Mouse (Mus musculus): ENCODE results near the gene Per1. TPM values are rescaled to one million over a fixed set of nuclear protein-coding genes. Genes with fewer than 3 reads are reported as not detected.
A peak's percentile ranks its signal among the peaks of the same experiment; 100 is the strongest.

The Per1 gene
- 8.6 and 10.5 TPM in 2 replicates for polyA plus RNA-seq (2015; fragmentation: Nextera tagmentation; extraction: Ambion mirVana)

DNA sequence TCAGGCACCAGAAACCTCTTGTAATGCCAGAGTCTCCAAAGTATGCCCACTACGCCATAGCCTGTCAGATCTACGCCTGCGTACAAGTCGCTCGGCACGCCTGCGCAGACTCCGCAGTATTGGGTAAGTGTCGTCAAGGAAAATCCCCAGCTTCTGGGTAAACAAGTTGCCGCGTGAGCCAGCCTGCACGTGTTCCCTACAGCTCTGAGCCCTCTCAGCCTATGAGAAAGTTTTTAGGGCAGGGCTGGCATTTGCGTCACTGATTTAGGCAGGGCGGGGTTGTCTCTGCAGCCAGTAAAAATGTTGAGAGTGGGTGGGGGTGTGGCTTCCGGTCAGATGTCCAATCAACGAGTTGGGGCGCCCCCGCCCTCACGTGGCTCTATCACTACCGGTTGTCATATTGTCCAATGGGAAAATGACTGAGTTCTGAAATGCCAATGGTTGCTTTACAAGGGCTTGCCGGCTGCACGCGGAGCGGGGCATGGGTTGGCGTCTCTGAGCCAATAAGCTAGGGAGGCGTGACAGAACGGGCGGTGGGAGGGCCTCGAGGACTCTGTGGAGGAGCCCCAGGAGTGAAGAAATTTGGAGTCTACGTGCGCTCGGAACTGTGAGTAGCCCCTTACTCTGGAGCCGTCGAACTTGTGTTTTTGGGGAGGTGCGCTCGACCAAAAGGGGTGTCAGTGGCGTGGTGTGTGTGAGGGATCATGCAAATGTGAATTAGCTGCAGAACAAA lies at the start of gene Per1:
Gene Per1, plus strand, starts transcription at position 521 of the 733 bp plus-strand sequence.
- H3K4me2 ChIP-seq (replicated peaks), result peak within 1 kb of the TSS; percentile 93
- peak within 1 kb of the TSS; percentile 47 for H3K4me3 ChIP-seq (replicated peaks)
- H3K4me1 ChIP-seq (replicated peaks), result peaks cover 80% of the 10 kb centered on the region
- H3K27ac ChIP-seq, result peak within 1 kb of the TSS; percentile 78
- peaks cover 26% of the 10 kb centered on the region for H3K36me3 ChIP-seq
- H3K9me3 ChIP-seq, result no peaks in the 10 kb centered on the region
- ATAC-seq, result peak; percentile 93
- no peaks in the 10 kb centered on the region for H3K27me3 ChIP-seq
- H3K9ac ChIP-seq (replicated peaks), result peak within 1 kb of the TSS; percentile 61
- under 1% methylated on average over 37 of the region's 37 CpGs for WGBS

DNA sequence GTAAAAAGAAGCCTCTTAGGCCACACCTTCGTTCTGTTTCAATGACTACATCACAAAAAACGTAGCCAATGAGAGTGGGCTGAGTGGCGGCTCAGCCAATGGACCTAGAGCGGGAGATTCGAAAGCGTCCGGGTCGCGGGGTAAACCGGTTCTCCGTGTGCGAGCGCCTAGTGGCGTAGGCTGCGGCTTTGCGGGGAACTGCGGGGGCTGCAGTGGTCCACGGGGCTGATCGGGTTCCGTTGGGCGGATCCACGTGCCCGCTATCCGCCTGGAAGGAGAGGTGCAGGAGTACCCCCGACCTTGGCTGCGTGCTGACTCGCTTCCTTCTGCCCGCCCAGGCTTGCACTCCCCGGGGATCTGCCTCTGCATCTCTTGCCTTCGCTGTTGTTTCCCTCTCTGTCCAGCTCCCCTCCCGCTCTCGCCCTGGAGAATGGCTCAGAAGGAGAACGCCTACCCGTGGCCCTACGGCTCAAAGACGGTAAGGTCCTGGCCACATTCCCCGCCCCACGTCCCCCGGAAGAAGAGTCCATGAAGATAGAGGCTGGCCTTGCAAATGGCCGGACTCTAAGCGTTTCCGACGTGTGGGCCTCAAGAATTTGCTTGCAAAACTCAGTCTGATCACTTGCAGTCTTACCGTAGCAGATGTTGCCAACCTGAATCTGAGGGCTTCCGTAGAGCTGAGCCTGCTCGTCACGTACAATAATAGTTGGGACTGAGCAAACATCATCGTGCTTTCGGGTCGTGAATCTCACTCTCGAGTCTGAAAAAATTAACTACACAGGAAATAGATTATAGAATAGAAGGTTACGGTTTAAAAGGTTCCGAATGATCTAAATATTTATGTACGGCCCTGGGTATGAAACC lies 49.3 kb upstream of the Per1 start, which contains the start of gene Aurkb:
Gene Aurkb, plus strand, starts transcription at position 117 of the 864 bp plus-strand sequence.
- H3K9me3 ChIP-seq, result no peaks in the 10 kb centered on the region
- ATAC-seq, result peak; percentile 84
- H3K4me3 ChIP-seq (replicated peaks), result peak within 1 kb of the TSS; percentile 62
- no peaks in the 10 kb centered on the region for H3K27me3 ChIP-seq
- H3K27ac ChIP-seq, result peak within 1 kb of the TSS; percentile 61
- peak within 1 kb of the TSS; percentile 93 for H3K4me2 ChIP-seq (replicated peaks)
- under 1% methylated on average over 54 of the region's 54 CpGs for WGBS
- H3K9ac ChIP-seq (replicated peaks), result peak within 1 kb of the TSS; percentile 63
- H3K36me3 ChIP-seq, result peaks cover 18% of the 10 kb centered on the region
- peaks cover 31% of the 10 kb centered on the region for H3K4me1 ChIP-seq (replicated peaks)

DNA sequence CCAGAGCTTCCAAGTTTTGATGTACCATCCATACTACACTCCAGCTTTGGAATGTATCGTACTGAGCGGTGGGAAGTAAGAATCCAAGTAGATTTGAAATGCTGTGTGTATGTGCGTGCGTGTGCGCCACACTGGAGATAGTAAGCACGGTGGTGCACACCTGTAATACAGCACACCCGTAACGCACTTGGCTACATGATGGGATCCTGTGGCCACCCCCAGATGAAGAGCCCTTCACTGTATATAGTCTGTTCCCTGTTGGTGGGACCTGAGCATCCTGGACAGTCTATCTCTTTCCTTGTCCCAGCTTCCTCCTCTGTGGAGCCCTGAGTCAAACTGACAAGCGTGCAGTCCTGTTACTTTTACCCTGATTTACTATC lies 48.6 kb upstream of the Per1 start:
- no peak for ATAC-seq
- Histone ChIP-seq H3K4me3 (replicated peaks) (peak overlapping the region; percentile 62), H3K27ac (no peak overlapping the region), H3K9me3 (no peaks in the 10 kb centered on the region), H3K4me1 (replicated peaks) (peaks cover 31% of the 10 kb centered on the region), H3K4me2 (replicated peaks) (peak overlapping the region; percentile 93), H3K27me3 (no peaks in the 10 kb centered on the region), H3K9ac (replicated peaks) (peak overlapping the region; percentile 63), H3K36me3 (peaks cover 20% of the 10 kb centered on the region)
- WGBS, result 21% methylated on average over 9 of the region's 9 CpGs

GRCm38 (mm10) chr11:69047592-69047991 lies 47.4 kb upstream of the Per1 start:
- Histone ChIP-seq H3K9ac (replicated peaks) (no peak overlapping the region), H3K4me2 (replicated peaks) (peak overlapping the region; percentile 93), H3K27me3 (no peaks in the 10 kb centered on the region), H3K36me3 (peaks cover 20% of the 10 kb centered on the region), H3K4me3 (replicated peaks) (no peak overlapping the region), H3K4me1 (replicated peaks) (peaks cover 31% of the 10 kb centered on the region), H3K9me3 (no peaks in the 10 kb centered on the region), H3K27ac (no peak overlapping the region)
- no peak for ATAC-seq
- 93% methylated on average over 12 of the region's 12 CpGs for WGBS

GRCm38 (mm10) chr11:69048151-69048550 lies 46.9 kb upstream of the Per1 start:
- Histone ChIP-seq H3K9ac (replicated peaks) (no peak overlapping the region), H3K4me1 (replicated peaks) (peaks cover 31% of the 10 kb centered on the region), H3K27me3 (no peaks in the 10 kb centered on the region), H3K36me3 (peaks cover 20% of the 10 kb centered on the region), H3K9me3 (no peaks in the 10 kb centered on the region), H3K4me3 (replicated peaks) (no peak overlapping the region), H3K27ac (no peak overlapping the region), H3K4me2 (replicated peaks) (no peak overlapping the region)
- ATAC-seq, result no peak
- WGBS, result 93% methylated on average over 14 of the region's 14 CpGs

- Histone ChIP-seq H3K27me3 (no peaks in the 10 kb centered on the region), H3K9ac (replicated peaks) (no peak overlapping the region), H3K4me2 (replicated peaks) (no peak overlapping the region), H3K36me3 (peaks cover 20% of the 10 kb centered on the region), H3K9me3 (no peaks in the 10 kb centered on the region), H3K27ac (no peak overlapping the region), H3K4me1 (replicated peaks) (peaks cover 28% of the 10 kb centered on the region), H3K4me3 (replicated peaks) (no peak overlapping the region)
- ATAC-seq, result no peak
- WGBS, result 89% methylated on average over 8 of the region's 8 CpGs
Measured at GRCm38 (mm10) chr11:69050748-69051147, 44.3 kb upstream of the Per1 start.

GRCm38 (mm10) chr11:69051771-69052170 lies 43.2 kb upstream of the Per1 start:
- no peak for ATAC-seq
- WGBS, result 53% methylated on average over 4 of the region's 4 CpGs
- peaks cover 20% of the 10 kb centered on the region for H3K36me3 ChIP-seq

GRCm38 (mm10) chr11:69052824-69053421 lies 42.1 kb upstream of the Per1 start:
- WGBS, result 92% methylated on average over 2 of the region's 2 CpGs
- H3K4me2 ChIP-seq (replicated peaks), result no peak overlapping the region
- no peak for ATAC-seq

More at GRCm38 (mm10) chr11:69051771-69052170, 43.2 kb upstream of the Per1 start:
- no peaks in the 10 kb centered on the region for H3K27me3 ChIP-seq
- no peak overlapping the region for H3K4me3 ChIP-seq (replicated peaks)
- H3K4me2 ChIP-seq (replicated peaks), result no peak overlapping the region
- no peaks in the 10 kb centered on the region for H3K9me3 ChIP-seq
- H3K4me1 ChIP-seq (replicated peaks), result peaks cover 18% of the 10 kb centered on the region
- H3K27ac ChIP-seq, result no peak overlapping the region
- H3K9ac ChIP-seq (replicated peaks), result no peak overlapping the region

DNA sequence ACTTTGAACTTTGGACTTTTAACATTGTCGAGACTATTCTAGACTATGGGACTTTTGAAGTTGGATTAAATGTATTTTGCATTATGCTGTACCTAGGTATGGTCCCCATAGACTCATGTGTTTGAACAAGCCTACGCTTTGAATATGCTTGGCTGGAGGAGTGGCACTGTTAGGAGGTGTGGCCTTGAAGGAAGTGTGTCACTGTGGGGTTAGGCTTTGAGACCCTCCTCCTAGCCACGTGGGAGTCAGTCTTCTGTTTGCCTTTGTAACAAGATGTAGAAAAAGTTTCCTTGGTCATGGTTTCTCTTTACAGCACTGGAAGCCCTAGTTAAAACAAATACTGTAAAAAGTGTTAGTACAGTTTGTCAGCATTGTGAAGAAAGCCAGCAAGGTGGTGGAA lies 41.2 kb upstream of the Per1 start:
- H3K4me2 ChIP-seq (replicated peaks), result no peak overlapping the region
- H3K4me1 ChIP-seq (replicated peaks), result peaks cover 19% of the 10 kb centered on the region
- H3K9ac ChIP-seq (replicated peaks), result no peak overlapping the region
- 84% methylated on average over 3 of the region's 3 CpGs for WGBS
- peaks cover 14% of the 10 kb centered on the region for H3K36me3 ChIP-seq
- no peaks in the 10 kb centered on the region for H3K9me3 ChIP-seq
- no peak overlapping the region for H3K4me3 ChIP-seq (replicated peaks)
- ATAC-seq, result no peak
- H3K27me3 ChIP-seq, result no peaks in the 10 kb centered on the region
- no peak overlapping the region for H3K27ac ChIP-seq

More at GRCm38 (mm10) chr11:69052824-69053421, 42.1 kb upstream of the Per1 start:
- H3K9me3 ChIP-seq, result no peaks in the 10 kb centered on the region
- no peaks in the 10 kb centered on the region for H3K27me3 ChIP-seq
- H3K9ac ChIP-seq (replicated peaks), result no peak overlapping the region
- H3K27ac ChIP-seq, result no peak overlapping the region
- H3K36me3 ChIP-seq, result peaks cover 20% of the 10 kb centered on the region
- H3K4me1 ChIP-seq (replicated peaks), result peaks cover 11% of the 10 kb centered on the region
- no peak overlapping the region for H3K4me3 ChIP-seq (replicated peaks)

- WGBS, result 79% methylated on average over 2 of the region's 2 CpGs
- Histone ChIP-seq H3K9ac (replicated peaks) (peak overlapping the region; percentile 77), H3K4me2 (replicated peaks) (peak overlapping the region; percentile 75), H3K27ac (peak overlapping the region; percentile 94), H3K36me3 (no peaks in the 10 kb centered on the region; the same call in 1 of the 2 replicates), H3K4me3 (replicated peaks) (peak overlapping the region; percentile 93), H3K9me3 (no peaks in the 10 kb centered on the region), H3K27me3 (no peaks in the 10 kb centered on the region), H3K4me1 (replicated peaks) (peaks cover 31% of the 10 kb centered on the region)
- no peak for ATAC-seq
Measured at GRCm38 (mm10) chr11:69058265-69058664, 36.8 kb upstream of the Per1 start.

GRCm38 (mm10) chr11:69058729-69059356 lies 36.2 kb upstream of the Per1 start:
- peak overlapping the region; percentile 93 for H3K4me3 ChIP-seq (replicated peaks)
- peak overlapping the region; percentile 75 for H3K4me2 ChIP-seq (replicated peaks)
- H3K4me1 ChIP-seq (replicated peaks), result peaks cover 32% of the 10 kb centered on the region
- no peaks in the 10 kb centered on the region; the same call in 1 of the 2 replicates for H3K36me3 ChIP-seq
- ATAC-seq, result no peak; the same call in 1 of the 2 replicates
- no peaks in the 10 kb centered on the region for H3K9me3 ChIP-seq
- peak overlapping the region; percentile 77 for H3K9ac ChIP-seq (replicated peaks)
- under 1% methylated on average over 19 of the region's 19 CpGs for WGBS
- peak overlapping the region; percentile 94 for H3K27ac ChIP-seq
- no peaks in the 10 kb centered on the region for H3K27me3 ChIP-seq

Measured in midbrain, embryonic 13.5 days (tissue).